Comparison of ENCODE assay signal across 8 mouse cellular contexts in genomic region chr5:64149184-64150127, GRCm38 (mm10). TPM values are rescaled to one million over a fixed set of nuclear protein-coding genes. Genes with fewer than 3 reads are reported as not detected.
A peak's percentile ranks its signal among the peaks of the same experiment; 100 is the strongest.
DNase-seq lines count a peak whose midpoint lies in the region; ATAC-seq and TF ChIP-seq lines count a peak whose summit lies in the region.

No protein-coding gene starts in this region.

- H3K4me1 ChIP-seq in heart, embryonic 15.5 days (replicated peaks) = 0 out of 2 replicates have a peak, but pooled peaks cover 4% of the 10 kb centered on the region
- H3K4me1 ChIP-seq in CH12.LX (ENCODE audit: control insufficient read depth in 1 of 2, insufficient read depth in 2 of 2) = peaks cover 0 to 15% of the 10 kb centered on the region in 2 experiments; a peak in 2 of 4 replicates

- no peak for DNase-seq in heart, adult 8-10 months (ENCODE audit: low spot score)
- peak; percentile 41 for DNase-seq in CH12.LX (ENCODE audit: extremely low read depth)
- DNase-seq in adrenal gland, adult (ENCODE audit: inconsistent age in 2 of 2, low spot score in 1 of 2) = no peak
- DNase-seq in right cerebral cortex, postnatal 14 days = no peak
- DNase-seq in layer of hippocampus, adult 2 months (ENCODE audit: low spot score in 2 of 2) = no peak

- H3K9me3 ChIP-seq in heart, embryonic 15.5 days (replicated peaks) = no peaks in the 10 kb centered on the region
- no peaks in the 10 kb centered on the region for H3K9me3 ChIP-seq in CH12.LX (replicated peaks; ENCODE audit: low read length)

- no peak overlapping the region for H3K4me3 ChIP-seq in heart, embryonic 15.5 days
- H3K4me3 ChIP-seq in CH12.LX (replicated peaks in 1 of 3; ENCODE audit: low read depth in 2 of 3, low read length in 2 of 3, poor library complexity in 1 of 3) = peak overlapping the region; percentile 19 to 29 (median 20)
- no peak overlapping the region for H3K4me3 ChIP-seq in layer of hippocampus, adult 2 months

- WGBS in heart, embryonic 15.5 days = 15% methylated on average over 17 of the region's 17 CpGs

- dilution Hi-C loops in CH12.LX (cut with MboI; ENCODE audit: extremely low pct_ligation_motif_present, extremely low pct_unique_long_range_greater_than_20kb, low sequenced_read_pairs) = no loop called here

- H3K79me2 ChIP-seq in CH12.LX (replicated peaks; ENCODE audit: control insufficient read depth, extremely low read depth, insufficient read depth, poor library complexity, severe bottlenecking) = no peaks in the 10 kb centered on the region

- TF ChIP-seq RAD21 in CH12.LX (IDR thresholded peaks at IDR 0.05; ENCODE audit: low read depth, low read length) = no peak

- no peak for TF ChIP-seq CTCF in CH12.LX (conservative IDR thresholded peaks at IDR 0.05 in 1 of 2, IDR thresholded peaks at IDR 0.05 in 1 of 2; ENCODE audit: low read depth in 2 of 2, low read length in 2 of 2)
- no peak for TF ChIP-seq CTCF in layer of hippocampus, adult 2 months (conservative IDR thresholded peaks at IDR 0.05)

- no peak for TF ChIP-seq EP300 in CH12.LX (IDR thresholded peaks at IDR 0.05; ENCODE audit: low read length)

- H3K4me2 ChIP-seq in heart, embryonic 15.5 days = peak overlapping the region; percentile 49
- H3K4me2 ChIP-seq in CH12.LX (ENCODE audit: insufficient read depth, low read depth, poor library complexity, severe bottlenecking) = peak overlapping the region; percentile 74

- in situ Hi-C loops in CH12.LX (cut with MboI; ENCODE audit: low pct_ligation_motif_present, low pct_unique_long_range_greater_than_20kb, low sequenced_read_pairs) = no loop called here

- H3K36me3 ChIP-seq in heart, embryonic 15.5 days = no peaks in the 10 kb centered on the region
- no peaks in the 10 kb centered on the region for H3K36me3 ChIP-seq in CH12.LX (replicated peaks in 1 of 2; ENCODE audit: control insufficient read depth in 1 of 2, insufficient read depth in 1 of 2, low read length in 1 of 2)

- peaks cover 3% of the 10 kb centered on the region for H3K27me3 ChIP-seq in heart, embryonic 15.5 days
- H3K27me3 ChIP-seq in CH12.LX (replicated peaks) = peaks cover 7% of the 10 kb centered on the region

- no peak overlapping the region for H3K9ac ChIP-seq in heart, embryonic 15.5 days
- no peak overlapping the region for H3K9ac ChIP-seq in CH12.LX (ENCODE audit: insufficient read depth, low read depth)

- ATAC-seq in heart, embryonic 15.5 days (replicated peaks; ENCODE audit: insufficient number of reproducible peaks, insufficient read depth, low FRiP score, low read depth) = no peak
- ATAC-seq in erythroid progenitor cell, adult 5-6 weeks (replicated peaks; ENCODE audit: low FRiP score, poor library complexity, severe bottlenecking) = peak; percentile 59; the same call in 1 of the 2 replicates
- ATAC-seq in megakaryocyte-erythroid progenitor cell, adult 5-6 weeks (replicated peaks; ENCODE audit: low FRiP score, low TSS enrichment, poor library complexity, severe bottlenecking) = peak; percentile 73

- H3K27ac ChIP-seq in heart, embryonic 15.5 days = no peak overlapping the region
- H3K27ac ChIP-seq in CH12.LX (ENCODE audit: insufficient read depth, low read depth) = no peak overlapping the region
- H3K27ac ChIP-seq in layer of hippocampus, adult 2 months = no peak overlapping the region

- no peak for TF ChIP-seq POLR2A in CH12.LX (IDR thresholded peaks at IDR 0.05; ENCODE audit: low read depth, low read length)

TF ChIP-seq in CH12.LX, 34 proteins besides CTCF, POLR2A, EP300 and RAD21:
- no peak for TF ChIP-seq CHD1 (IDR thresholded peaks at IDR 0.05; ENCODE audit: low read depth, low read length)
- no peak for TF ChIP-seq ZC3H11A (IDR thresholded peaks at IDR 0.05; ENCODE audit: low read depth, low read length)
- TF ChIP-seq ZKSCAN1 (IDR thresholded peaks at IDR 0.05; ENCODE audit: borderline replicate concordance, low read depth, low read length) = no peak
- no peak for TF ChIP-seq CHD2 (IDR thresholded peaks at IDR 0.05; ENCODE audit: low read length)
- no peak for TF ChIP-seq ZNF384 (IDR thresholded peaks at IDR 0.05; ENCODE audit: low read depth, low read length)
- no peak for TF ChIP-seq MXI1 (IDR thresholded peaks at IDR 0.05; ENCODE audit: low read depth, low read length)
- no peak for TF ChIP-seq GABPA (IDR thresholded peaks at IDR 0.05; ENCODE audit: insufficient replicate concordance, low read depth, low read length)
- TF ChIP-seq MAFK (IDR thresholded peaks at IDR 0.05; ENCODE audit: insufficient replicate concordance, low read length) = no peak
- no peak for TF ChIP-seq ETS1 (conservative IDR thresholded peaks at IDR 0.05; ENCODE audit: low read depth, low read length)
- no peak for TF ChIP-seq JUND (conservative IDR thresholded peaks at IDR 0.05; ENCODE audit: low read depth, low read length)
- no peak for TF ChIP-seq MEF2A (IDR thresholded peaks at IDR 0.05; ENCODE audit: borderline replicate concordance, low read depth, low read length)
- TF ChIP-seq MAZ (IDR thresholded peaks at IDR 0.05; ENCODE audit: low read depth, low read length) = no peak
- no peak for TF ChIP-seq HCFC1 (IDR thresholded peaks at IDR 0.05; ENCODE audit: low read depth, low read length)
- TF ChIP-seq BHLHE40 (IDR thresholded peaks at IDR 0.05; ENCODE audit: low read depth, low read length) = no peak
- TF ChIP-seq KAT2A (IDR thresholded peaks at IDR 0.05; ENCODE audit: insufficient replicate concordance, low read length) = no peak
- TF ChIP-seq USF1 (IDR thresholded peaks at IDR 0.05; ENCODE audit: low read depth, low read length) = no peak
- TF ChIP-seq ZMIZ1 (IDR thresholded peaks at IDR 0.05; ENCODE audit: low read depth, low read length) = no peak
- no peak for TF ChIP-seq SIN3A (IDR thresholded peaks at IDR 0.05; ENCODE audit: low read length)

RNA-seq across cellular contexts. Expression of gene Tbc1d1, which starts 6.6 kb away (rescaled TPM):
- 23.0 and 26.2 TPM in 2 replicates for polyA plus RNA-seq in heart, embryonic 15.5 days (2015; fragmentation: Nextera tagmentation; extraction: Ambion mirVana)
- 10 to 100 TPM; 11.1 to 15.7 (median 13.5) TPM for total RNA-seq in heart, adult 8-10 months (2022)
- total RNA-seq in CH12.LX (2012; rRNA removed) (24.2 and 26.0 TPM in 2 replicates), CH12.LX (2014; rRNA removed) (38.2 and 38.6 TPM in 2 replicates)
- polyA plus RNA-seq in CH12.LX (2012; ENCODE audit: insufficient read length, low read depth) = 31.9 and 32.0 TPM in 2 replicates
- 3.6 and 15.1 TPM in 2 replicates for total RNA-seq in erythroid progenitor cell, adult 5-6 weeks (2015; ENCODE audit: low replicate concordance)
- 4.5 and 5.7 TPM in 2 replicates for total RNA-seq in erythroid progenitor cell, adult 5-6 weeks (2017; ENCODE audit: low replicate concordance)
- 6.7 and 11.3 TPM in 2 replicates for total RNA-seq in megakaryocyte-erythroid progenitor cell, adult 5-6 weeks (2014; fragmentation: Nextera tagmentation)
- 15.8 and 15.9 TPM in 2 replicates for total RNA-seq in megakaryocyte-erythroid progenitor cell, adult 5-6 weeks (2017)
- 10 to 100 TPM; 26.6 to 33.2 TPM for total RNA-seq in layer of hippocampus, adult 2 months (2021)

RNA-seq across cellular contexts. Expression of gene Pgm2, which starts 56.7 kb away (rescaled TPM):
- polyA plus RNA-seq in heart, embryonic 15.5 days (2015; fragmentation: Nextera tagmentation; extraction: Ambion mirVana) = 13.2 and 16.7 TPM in 2 replicates
- total RNA-seq in heart, adult 8-10 months (2022) = 1 to 10 TPM; 4.1 to 5.1 (median 4.8) TPM
- total RNA-seq in CH12.LX (2012; rRNA removed) (8.6 and 9.8 TPM in 2 replicates), CH12.LX (2014; rRNA removed) (19.3 and 22.5 TPM in 2 replicates)
- 27.2 and 28.2 TPM in 2 replicates for polyA plus RNA-seq in CH12.LX (2012; ENCODE audit: insufficient read length, low read depth)
- 3.6 and 13.4 TPM in 2 replicates for total RNA-seq in erythroid progenitor cell, adult 5-6 weeks (2015; ENCODE audit: low replicate concordance)
- 12.3 and 23.6 TPM in 2 replicates for total RNA-seq in erythroid progenitor cell, adult 5-6 weeks (2017; ENCODE audit: low replicate concordance)
- 44.1 and 49.9 TPM in 2 replicates for total RNA-seq in megakaryocyte-erythroid progenitor cell, adult 5-6 weeks (2014; fragmentation: Nextera tagmentation)
- total RNA-seq in megakaryocyte-erythroid progenitor cell, adult 5-6 weeks (2017) = 63.1 and 65.8 TPM in 2 replicates
- 10 to 100 TPM; 10.6 to 11.7 TPM for total RNA-seq in layer of hippocampus, adult 2 months (2021)

Comparison
In these comparisons a context has a peak if more than half of its experiments do, and no peak if none do; other contexts are left out.
1. H3K4me3 ChIP-seq: peak in CH12.LX (3 of 3); none in heart, embryonic 15.5 days (single experiment) and layer of hippocampus, adult 2 months (single experiment).